Mouse (Mus musculus): Measurements from ENCODE around the gene Elmo2. TPM values are rescaled to one million over a fixed set of nuclear protein-coding genes. Genes with fewer than 3 reads are reported as not detected.
A peak's percentile ranks its signal among the peaks of the same experiment; 100 is the strongest.

Elmo2 gene
- total RNA-seq, 1 experiment, result 21.7 TPM

- Histone ChIP-seq H3K9ac (ENCODE audit: insufficient read depth, low read depth, low read length, poor library complexity, severe bottlenecking) (no peak overlapping the region), H3K4me1 (ENCODE audit: control insufficient read depth in 2 of 2, insufficient read depth in 2 of 2, low read length in 2 of 2, poor library complexity in 1 of 2) (peaks cover 0 to 12% of the 10 kb centered on the region in 2 experiments; a peak in 1 of 4 replicates), H3K9me3 (ENCODE audit: control insufficient read depth, insufficient read depth, low read depth, low read length) (no peaks in the 10 kb centered on the region), H3K4me3 (ENCODE audit: insufficient read depth in 1 of 2, low read depth in 1 of 2, low read length in 2 of 2, poor library complexity in 1 of 2, severe bottlenecking in 1 of 2) (no peak overlapping the region), H3K27ac (ENCODE audit: insufficient read depth, low read depth, low read length, poor library complexity, severe bottlenecking) (no peak overlapping the region), H3K36me3 (ENCODE audit: control insufficient read depth, insufficient read depth, low read length, poor library complexity, severe bottlenecking) (no peaks in the 10 kb centered on the region)
- TF ChIP-seq MAFK (IDR thresholded peaks at IDR 0.05; ENCODE audit: insufficient read depth, low read depth, low read length), result no peak
- TF ChIP-seq ZC3H11A (IDR thresholded peaks at IDR 0.05; ENCODE audit: borderline replicate concordance, low read depth, low read length), result no peak
- TF ChIP-seq HCFC1 (IDR thresholded peaks at IDR 0.05; ENCODE audit: borderline replicate concordance, insufficient read depth, low read length), result no peak
- TF ChIP-seq ZNF384 (IDR thresholded peaks at IDR 0.05; ENCODE audit: low read depth, low read length), result no peak
- TF ChIP-seq CHD2 (IDR thresholded peaks at IDR 0.05; ENCODE audit: low read depth, low read length), result no peak
- no peak for DNase-seq (ENCODE audit: low read depth, low spot score)
- in situ Hi-C loops (cut with MboI; ENCODE audit: low sequenced_read_pairs in 2 of 2, unreplicated experiment in 2 of 2), result no loop called here
Observed at GRCm38 (mm10) chr2:165370348-165370747, 44.1 kb upstream of the Elmo2 start.

- peak within 1 kb of the TSS; percentile 53 to 60 for H3K4me3 ChIP-seq (ENCODE audit: insufficient read depth in 1 of 2, low read depth in 1 of 2, low read length in 2 of 2, poor library complexity in 1 of 2, severe bottlenecking in 1 of 2)
- no peaks in the 10 kb centered on the region for H3K9me3 ChIP-seq (ENCODE audit: control insufficient read depth, insufficient read depth, low read depth, low read length)
- in situ Hi-C loops (cut with MboI; ENCODE audit: low sequenced_read_pairs in 2 of 2, unreplicated experiment in 2 of 2), result no loop called here
- TF ChIP-seq HCFC1 (IDR thresholded peaks at IDR 0.05; ENCODE audit: borderline replicate concordance, insufficient read depth, low read length) (no peak), MAFK (IDR thresholded peaks at IDR 0.05; ENCODE audit: insufficient read depth, low read depth, low read length) (no peak), ZNF384 (IDR thresholded peaks at IDR 0.05; ENCODE audit: low read depth, low read length) (no peak), ZC3H11A (IDR thresholded peaks at IDR 0.05; ENCODE audit: borderline replicate concordance, low read depth, low read length) (no peak), CHD2 (IDR thresholded peaks at IDR 0.05; ENCODE audit: low read depth, low read length) (no peak)
- peaks cover 0 to 19% of the 10 kb centered on the region in 2 experiments; a peak in 2 of 4 replicates for H3K4me1 ChIP-seq (ENCODE audit: control insufficient read depth in 2 of 2, insufficient read depth in 2 of 2, low read length in 2 of 2, poor library complexity in 1 of 2)
- H3K9ac ChIP-seq (ENCODE audit: insufficient read depth, low read depth, low read length, poor library complexity, severe bottlenecking), result peak within 1 kb of the TSS; percentile 8; the same call in 1 of the 2 replicates
- no peak within 1 kb of the TSS for H3K27ac ChIP-seq (ENCODE audit: insufficient read depth, low read depth, low read length, poor library complexity, severe bottlenecking)
- DNase-seq (ENCODE audit: low read depth, low spot score), result no peak
- no peaks in the 10 kb centered on the region for H3K36me3 ChIP-seq (ENCODE audit: control insufficient read depth, insufficient read depth, low read length, poor library complexity, severe bottlenecking)
Observed at GRCm38 (mm10) chr2:165368496-165368895, 42.2 kb upstream of the Elmo2 start, which contains the start of gene Zfp663. Gene Zfp663, minus strand, starts transcription at chr2:165368729.

GRCm38 (mm10) chr2:165367868-165368439 lies 41.7 kb upstream of the Elmo2 start:
- Histone ChIP-seq H3K36me3 (ENCODE audit: control insufficient read depth, insufficient read depth, low read length, poor library complexity, severe bottlenecking) (no peaks in the 10 kb centered on the region), H3K4me1 (ENCODE audit: control insufficient read depth in 2 of 2, insufficient read depth in 2 of 2, low read length in 2 of 2, poor library complexity in 1 of 2) (peaks cover 0 to 20% of the 10 kb centered on the region in 2 experiments; a peak in 2 of 4 replicates), H3K9me3 (ENCODE audit: control insufficient read depth, insufficient read depth, low read depth, low read length) (no peaks in the 10 kb centered on the region), H3K9ac (ENCODE audit: insufficient read depth, low read depth, low read length, poor library complexity, severe bottlenecking) (no peak overlapping the region), H3K27ac (ENCODE audit: insufficient read depth, low read depth, low read length, poor library complexity, severe bottlenecking) (no peak overlapping the region), H3K4me3 (ENCODE audit: insufficient read depth in 1 of 2, low read depth in 1 of 2, low read length in 2 of 2, poor library complexity in 1 of 2, severe bottlenecking in 1 of 2) (peak overlapping the region; percentile 53 to 60; a peak in 3 of 4 replicates)
- TF ChIP-seq ZNF384 (IDR thresholded peaks at IDR 0.05; ENCODE audit: low read depth, low read length), result no peak
- no peak for TF ChIP-seq ZC3H11A (IDR thresholded peaks at IDR 0.05; ENCODE audit: borderline replicate concordance, low read depth, low read length)
- no peak for TF ChIP-seq HCFC1 (IDR thresholded peaks at IDR 0.05; ENCODE audit: borderline replicate concordance, insufficient read depth, low read length)
- TF ChIP-seq MAFK (IDR thresholded peaks at IDR 0.05; ENCODE audit: insufficient read depth, low read depth, low read length), result no peak
- no peak for TF ChIP-seq CHD2 (IDR thresholded peaks at IDR 0.05; ENCODE audit: low read depth, low read length)
- DNase-seq (ENCODE audit: low read depth, low spot score), result peak; percentile 66
- in situ Hi-C loops (cut with MboI; ENCODE audit: low sequenced_read_pairs in 2 of 2, unreplicated experiment in 2 of 2), result no loop called here

GRCm38 (mm10) chr2:165367047-165367520 lies 40.8 kb upstream of the Elmo2 start:
- TF ChIP-seq CHD2 (IDR thresholded peaks at IDR 0.05; ENCODE audit: low read depth, low read length), result no peak
- no peak for TF ChIP-seq HCFC1 (IDR thresholded peaks at IDR 0.05; ENCODE audit: borderline replicate concordance, insufficient read depth, low read length)
- no peak for TF ChIP-seq ZC3H11A (IDR thresholded peaks at IDR 0.05; ENCODE audit: borderline replicate concordance, low read depth, low read length)
- TF ChIP-seq MAFK (IDR thresholded peaks at IDR 0.05; ENCODE audit: insufficient read depth, low read depth, low read length), result no peak
- no peak for TF ChIP-seq ZNF384 (IDR thresholded peaks at IDR 0.05; ENCODE audit: low read depth, low read length)
- Histone ChIP-seq H3K9me3 (ENCODE audit: control insufficient read depth, insufficient read depth, low read depth, low read length) (no peaks in the 10 kb centered on the region), H3K27ac (ENCODE audit: insufficient read depth, low read depth, low read length, poor library complexity, severe bottlenecking) (no peak overlapping the region), H3K36me3 (ENCODE audit: control insufficient read depth, insufficient read depth, low read length, poor library complexity, severe bottlenecking) (no peaks in the 10 kb centered on the region), H3K4me3 (ENCODE audit: insufficient read depth in 1 of 2, low read depth in 1 of 2, low read length in 2 of 2, poor library complexity in 1 of 2, severe bottlenecking in 1 of 2) (no peak overlapping the region), H3K9ac (ENCODE audit: insufficient read depth, low read depth, low read length, poor library complexity, severe bottlenecking) (no peak overlapping the region), H3K4me1 (ENCODE audit: control insufficient read depth in 2 of 2, insufficient read depth in 2 of 2, low read length in 2 of 2, poor library complexity in 1 of 2) (peaks cover 0 to 20% of the 10 kb centered on the region in 2 experiments; a peak in 2 of 4 replicates)
- in situ Hi-C loops (cut with MboI; ENCODE audit: low sequenced_read_pairs in 2 of 2, unreplicated experiment in 2 of 2), result no loop called here
- no peak for DNase-seq (ENCODE audit: low read depth, low spot score)
